Mouse (Mus musculus) liver, embryonic 14.5 days (tissue): ENCODE measurements around the gene Prlr.

Experiments
- CTCF ChIP-seq: IDR thresholded peaks from 2 replicates; pipeline ENCODE4 v1.5.1; 2016; ENCODE audit warnings: antibody characterized with exemption, low read depth, control low read depth
- EP300 ChIP-seq: IDR thresholded peaks from 2 replicates; pipeline ENCODE4 v1.6.1; 2016; ENCODE audit warnings: antibody characterized with exemption, low read depth

DNA sequence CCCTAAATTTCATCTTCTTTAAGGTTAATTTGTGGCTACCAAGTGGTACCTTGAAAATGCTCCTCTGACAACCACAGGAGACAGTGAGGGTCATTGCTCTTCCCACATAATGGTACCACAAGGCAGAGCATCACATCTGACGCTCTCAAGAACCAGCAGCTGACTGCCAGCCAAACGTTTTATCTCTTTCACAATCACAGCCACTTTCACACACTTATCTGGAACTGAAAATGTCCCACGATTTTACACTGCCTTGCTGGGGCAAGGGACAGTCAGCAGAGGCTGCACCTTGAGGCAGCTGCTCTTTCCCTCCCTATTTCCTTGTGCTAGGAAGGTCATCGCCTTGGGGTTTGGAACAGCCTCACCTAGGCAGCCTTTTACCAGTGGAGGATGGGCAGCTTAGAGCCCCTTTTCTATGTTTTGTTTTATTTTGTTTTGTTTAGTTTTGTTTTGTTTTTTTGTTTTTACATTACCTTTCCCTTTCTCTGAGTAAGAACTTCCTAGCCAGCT is 33.3 kb downstream of the Prlr start:
- TF ChIP-seq CTCF, result no peak
- TF ChIP-seq EP300, result no peak
